ENCODE assay signal across 1 mouse cellular context in genomic region chr3:94833358-94833757, GRCm38 (mm10).
TF ChIP-seq lines count a peak whose summit lies in the region.

No protein-coding gene starts in this region.

TF ChIP-seq in MEL, 35 proteins besides CTCF, POLR2A, EP300 and RAD21:
- TF ChIP-seq UBTF (IDR thresholded peaks at IDR 0.05; ENCODE audit: borderline replicate concordance, insufficient read depth, low read depth, low read length) (no peak), ZNF384 (IDR thresholded peaks at IDR 0.05; ENCODE audit: low read depth, low read length) (peak; percentile 84), KAT2A (conservative IDR thresholded peaks at IDR 0.05; ENCODE audit: low read depth, low read length) (no peak), SIN3A (IDR thresholded peaks at IDR 0.05; ENCODE audit: low read length) (no peak), ZKSCAN1 (IDR thresholded peaks at IDR 0.05; ENCODE audit: low read depth, low read length) (no peak), MAX (IDR thresholded peaks at IDR 0.05; ENCODE audit: low read length) (no peak), ZMIZ1 (IDR thresholded peaks at IDR 0.05; ENCODE audit: low read depth, low read length) (no peak), POLR2AphosphoS5 (IDR thresholded peaks at IDR 0.05; ENCODE audit: borderline replicate concordance, low read depth, low read length) (no peak), GATA1 (IDR thresholded peaks at IDR 0.05; ENCODE audit: low read depth, low read length) (no peak), SMC3 (IDR thresholded peaks at IDR 0.05; ENCODE audit: low read depth, low read length) (peak; percentile 34), ELF1 (IDR thresholded peaks at IDR 0.05; ENCODE audit: low read depth, low read length) (no peak), MYB (IDR thresholded peaks at IDR 0.05; ENCODE audit: low read depth, low read length) (no peak), NELFE (IDR thresholded peaks at IDR 0.05; ENCODE audit: low read depth, low read length) (no peak)
